Mouse (Mus musculus) heart, adult 18-20 months (tissue): ENCODE data around the gene Tspan31. TPM values are rescaled to one million over a fixed set of nuclear protein-coding genes. Genes with fewer than 3 reads are reported as not detected.

ENCODE experiments used
- DNase-seq, 2 experiments: peaks; one replicate each; pipeline ENCODE4 v3.0.0; 2021 to 2022; ENCODE audit warnings: mixed read lengths in 1 of 2
- long read RNA-seq, 2 experiments: library from polyadenylated mRNA; stranded (forward); transcript quantifications; one replicate each; pipeline ENCODE4 v2.0.0; 2021
- total RNA-seq, 2 experiments: library from RNA; stranded (reverse); gene quantifications; 2 replicates each; pipeline ENCODE4 v1.2.3; 2021

Gene Tspan31
- total RNA-seq = 10 to 100 TPM; 44.7 to 47.4 TPM
- long read RNA-seq, experiment 1, transcript Tspan31-201 (6 exons, 1,556 nt) = major isoform, 51 of 56 reads
- long read RNA-seq, experiment 1, partial matches to known transcripts = 1 of 56 reads
- long read RNA-seq, experiment 1, other reads (novel, unspliced or antisense) = 4 of 56 reads
- long read RNA-seq, experiment 2, transcript Tspan31-201 (6 exons, 1,556 nt) = major isoform, 27 of 29 reads
- long read RNA-seq, experiment 2, partial matches to known transcripts = 0 of 29 reads
- long read RNA-seq, experiment 2, other reads (novel, unspliced or antisense) = 2 of 29 reads

DNA sequence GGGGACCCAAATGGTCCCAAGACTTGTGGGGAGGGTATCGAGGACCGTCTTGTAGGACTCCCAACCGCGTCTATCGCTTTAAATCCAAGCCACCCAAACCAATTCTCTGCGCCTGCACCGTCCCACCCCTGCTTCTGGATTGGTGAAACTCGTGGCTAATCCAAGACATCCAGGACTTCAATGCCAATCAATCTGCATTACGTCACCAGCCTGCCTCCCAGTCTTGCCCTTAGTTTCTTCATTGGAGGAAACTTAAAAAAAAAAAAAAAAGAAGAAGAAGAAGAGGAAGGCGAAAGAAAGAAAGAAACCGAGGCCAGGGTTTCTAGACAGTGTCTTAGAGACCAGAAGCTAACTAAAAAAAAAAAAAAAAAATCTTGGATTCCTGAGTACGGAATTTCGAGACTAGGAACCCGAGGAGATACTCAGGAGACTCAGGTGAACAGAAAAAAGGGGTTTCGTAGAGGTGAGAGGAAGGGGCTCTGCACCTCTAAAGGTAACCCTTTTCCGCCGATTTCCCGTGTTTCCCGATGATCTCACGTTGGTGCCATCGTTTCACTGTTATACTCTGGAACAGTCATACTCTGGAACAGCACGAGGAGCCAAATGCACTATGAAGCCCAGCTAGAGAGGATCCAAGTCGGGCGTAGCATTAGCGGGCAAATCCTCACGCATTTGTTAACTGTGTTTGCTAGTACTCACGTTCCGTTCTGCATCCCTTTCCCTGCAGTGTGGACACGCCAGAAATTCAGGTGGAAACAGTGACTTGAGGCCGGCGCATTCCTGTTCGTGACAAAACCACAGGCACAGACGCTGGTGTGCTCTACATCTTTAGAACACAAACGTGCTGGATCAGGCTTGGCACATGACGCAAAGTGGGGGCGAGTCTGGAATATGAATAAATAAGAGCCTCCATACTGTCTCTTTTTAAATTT, at the start of gene Tspan31:
TSS of gene Tspan31 (minus strand) at position 75 of the 932 bp plus-strand sequence.
- DNase-seq = peak; percentile 94 to 97

DNA sequence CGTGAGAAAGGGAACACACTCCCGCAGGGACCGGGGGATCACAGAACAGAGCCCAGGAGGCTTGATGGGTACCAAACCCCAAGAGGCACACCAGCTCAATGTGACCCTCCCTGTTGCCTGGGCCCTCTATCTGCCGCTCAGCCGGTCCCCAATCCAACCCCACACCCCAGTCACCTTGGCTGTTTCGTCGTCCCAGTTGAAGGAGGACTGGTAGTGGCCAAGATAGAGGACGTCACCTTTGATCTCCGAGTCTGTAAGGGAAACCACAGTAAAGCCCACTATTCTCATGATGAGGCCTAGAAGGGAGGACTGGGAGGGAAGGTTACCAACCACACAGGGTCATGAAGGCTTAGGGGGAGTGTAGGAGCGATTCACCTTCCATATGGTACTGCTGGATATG, 49.2 kb upstream of the Tspan31 start:
- DNase-seq = no peak

DNA sequence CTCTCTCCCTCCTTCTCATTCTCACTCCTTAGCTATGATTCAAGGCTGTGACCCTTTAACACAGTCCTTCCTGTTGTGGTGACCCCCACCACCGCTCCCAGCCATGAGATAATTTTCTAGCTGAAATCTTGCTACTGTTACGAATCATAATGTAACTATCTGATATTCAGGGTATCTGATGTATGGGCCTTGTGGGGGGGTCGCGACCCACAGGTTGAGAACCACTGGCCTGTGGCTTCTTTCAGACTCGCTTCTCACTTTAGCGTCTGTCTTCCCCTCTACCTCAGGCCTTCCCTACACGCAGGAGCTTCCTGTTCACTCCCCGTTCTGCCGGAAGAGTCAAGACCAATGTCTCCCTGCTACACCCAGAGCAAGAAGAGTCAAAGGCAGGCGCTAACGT, 48.4 kb upstream of the Tspan31 start:
- no peak for DNase-seq

DNA sequence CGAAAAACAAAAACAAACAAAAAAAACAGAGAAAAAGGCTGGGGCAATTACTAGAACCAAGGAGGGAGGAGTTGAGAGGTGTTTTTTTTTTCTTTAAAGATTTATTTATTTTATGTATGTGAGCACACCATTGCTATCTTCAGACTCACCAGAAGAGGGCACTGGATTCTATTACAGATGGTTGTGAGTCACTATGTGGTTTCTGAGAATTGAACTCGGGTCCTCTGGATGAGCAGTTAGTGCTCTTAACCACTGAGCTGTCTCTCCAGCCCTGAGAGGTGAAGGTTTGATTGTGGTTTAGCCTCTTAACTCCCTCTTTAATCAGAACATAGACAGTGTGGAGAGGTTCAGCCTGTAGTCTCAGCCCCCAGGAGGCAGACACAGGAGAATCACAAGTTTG, 45.0 kb upstream of the Tspan31 start:
- DNase-seq = no peak

DNA sequence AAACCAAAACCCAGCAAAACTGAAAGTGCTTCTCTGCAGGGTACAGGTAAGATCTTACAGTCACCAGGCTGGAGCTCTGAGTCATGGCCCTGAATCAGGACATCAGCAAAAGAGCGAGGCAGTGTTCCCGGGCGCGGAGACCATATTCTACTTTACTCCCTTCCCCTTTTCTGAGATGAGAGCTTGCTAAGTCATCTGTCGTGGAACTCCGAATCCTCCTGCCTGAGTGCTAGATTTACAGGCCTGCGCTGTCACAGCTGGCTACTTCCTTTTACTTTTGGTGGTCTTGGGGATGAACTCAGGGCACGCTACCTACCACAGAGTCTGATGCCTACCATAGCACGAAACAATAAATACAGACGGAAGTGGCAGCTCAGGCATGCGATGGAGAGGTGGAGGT, 44.3 kb upstream of the Tspan31 start:
- no peak for DNase-seq

DNA sequence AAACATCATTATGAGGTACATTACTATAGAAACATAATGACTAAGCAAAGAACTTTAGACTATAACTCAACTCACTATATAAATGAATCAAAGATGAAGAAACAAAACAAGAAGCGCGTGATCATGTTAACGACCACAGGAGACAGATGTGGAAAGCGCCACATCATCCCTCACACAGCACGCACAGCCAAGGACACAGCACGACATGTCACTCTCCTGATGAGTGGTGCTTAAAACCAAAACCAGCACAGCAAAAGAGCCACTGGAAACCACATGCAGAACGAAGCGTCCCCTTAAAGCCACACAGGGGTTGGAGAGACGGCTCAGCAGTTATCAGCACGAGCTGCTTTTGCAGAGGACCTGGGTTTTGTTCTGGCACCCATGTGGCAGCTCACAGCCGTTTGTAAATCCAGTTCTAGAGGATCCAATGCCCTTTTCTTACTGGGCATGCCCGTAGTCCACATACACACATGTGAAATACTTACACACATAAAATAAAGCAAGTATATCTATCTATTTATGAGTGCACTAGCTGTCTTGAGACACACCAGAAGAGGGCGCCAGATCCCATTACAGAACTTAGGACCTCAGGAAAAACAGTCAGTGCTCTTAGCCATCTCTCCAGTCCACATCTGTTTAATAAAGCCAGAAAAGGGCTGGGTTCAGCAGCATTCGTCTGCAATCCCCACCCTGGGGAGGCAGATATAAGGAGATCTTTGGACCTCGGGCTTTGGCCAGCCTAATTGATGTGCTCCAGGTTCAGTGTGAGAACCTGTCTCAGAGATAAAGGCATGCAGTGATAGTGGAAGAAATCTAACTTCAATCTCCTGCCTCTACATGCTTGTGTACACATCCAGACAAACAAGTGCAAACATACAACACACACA, 41.2 kb upstream of the Tspan31 start:
- DNase-seq = no peak

DNA sequence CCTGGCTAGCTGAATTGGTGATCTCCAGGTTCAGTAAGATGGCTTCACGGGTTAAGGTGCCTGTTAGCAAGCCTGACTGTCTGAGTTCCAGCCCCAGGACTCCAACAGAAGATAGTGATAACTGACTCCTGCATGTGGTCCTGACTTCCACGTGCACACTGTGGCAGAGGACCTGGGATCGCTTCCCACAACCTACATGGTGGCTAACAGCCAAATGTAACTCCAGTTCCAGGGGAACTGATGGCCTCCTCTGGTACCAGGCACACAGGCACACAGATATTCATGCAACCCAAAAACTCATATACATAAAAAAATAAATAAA, 38.2 kb upstream of the Tspan31 start:
- no peak for DNase-seq

DNA sequence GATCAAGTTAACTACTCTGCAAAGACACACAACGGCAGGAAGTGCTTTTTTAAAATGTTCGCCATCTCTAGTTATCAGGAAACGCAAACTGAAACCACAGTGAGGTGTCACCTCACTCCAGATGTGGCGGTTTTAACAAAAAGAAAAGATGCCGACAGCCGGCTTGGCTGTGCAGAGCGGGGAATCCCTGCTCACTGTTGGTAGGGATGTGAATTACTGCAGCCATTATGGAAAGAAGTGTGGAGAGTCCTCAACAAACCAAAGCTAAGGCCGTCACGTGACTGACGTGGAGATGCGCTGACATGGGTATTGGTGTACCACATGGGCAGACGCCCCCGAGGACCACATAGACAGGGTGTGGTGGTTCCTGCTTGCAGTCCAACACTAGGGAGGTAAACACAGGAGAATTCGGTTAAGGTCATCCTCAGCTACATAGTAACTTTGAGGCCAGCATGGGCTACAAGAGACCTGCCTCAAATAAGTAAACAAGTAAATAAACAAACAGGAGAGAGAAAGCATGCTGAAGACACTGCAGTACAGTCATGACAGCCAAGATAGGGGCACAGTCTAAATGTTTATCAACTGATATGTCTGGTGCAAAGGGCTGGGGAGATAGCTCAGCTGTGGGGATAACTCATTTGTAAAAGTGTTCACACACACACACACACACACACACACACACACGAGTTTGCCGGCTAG, 37.6 kb upstream of the Tspan31 start:
- DNase-seq = no peak

DNA sequence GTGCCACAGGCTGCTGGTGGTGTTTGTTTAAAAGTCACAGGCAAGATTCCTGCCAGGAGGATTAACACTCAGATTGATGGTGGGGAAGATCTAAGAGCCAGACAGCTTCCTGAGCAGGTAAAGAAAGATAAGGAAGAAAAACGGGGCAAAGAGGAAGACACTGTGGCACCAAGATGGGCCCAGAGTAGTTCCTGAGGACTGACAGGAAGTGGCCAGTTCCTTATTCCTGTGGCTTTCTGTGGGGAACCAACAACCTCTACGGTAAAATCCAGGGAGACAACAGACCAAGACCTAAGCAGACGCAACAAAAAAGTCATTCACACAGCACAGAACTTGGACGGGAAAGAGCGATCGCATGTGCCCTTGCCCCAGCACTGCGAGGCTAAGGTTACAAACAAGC, 33.6 kb upstream of the Tspan31 start:
- no peak for DNase-seq

DNA sequence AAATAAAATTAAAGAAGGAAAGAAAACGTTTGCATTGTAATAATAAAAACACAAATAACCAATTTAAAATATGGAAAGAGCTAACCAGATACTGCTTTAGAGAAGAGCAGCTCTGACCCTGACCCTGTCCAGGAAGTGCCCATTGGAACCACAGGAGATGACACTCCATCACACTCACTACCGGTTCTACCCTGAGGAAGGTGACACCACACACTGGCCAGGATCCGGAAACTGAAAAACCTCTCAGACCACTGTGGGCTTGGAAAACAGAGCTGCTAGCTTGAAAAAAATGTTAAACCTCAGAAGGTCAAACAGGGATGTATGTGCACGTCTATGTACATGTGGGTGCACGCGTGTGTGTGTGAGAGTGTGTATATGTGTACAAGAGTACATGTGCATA, 31.1 kb upstream of the Tspan31 start:
- no peak for DNase-seq

DNA sequence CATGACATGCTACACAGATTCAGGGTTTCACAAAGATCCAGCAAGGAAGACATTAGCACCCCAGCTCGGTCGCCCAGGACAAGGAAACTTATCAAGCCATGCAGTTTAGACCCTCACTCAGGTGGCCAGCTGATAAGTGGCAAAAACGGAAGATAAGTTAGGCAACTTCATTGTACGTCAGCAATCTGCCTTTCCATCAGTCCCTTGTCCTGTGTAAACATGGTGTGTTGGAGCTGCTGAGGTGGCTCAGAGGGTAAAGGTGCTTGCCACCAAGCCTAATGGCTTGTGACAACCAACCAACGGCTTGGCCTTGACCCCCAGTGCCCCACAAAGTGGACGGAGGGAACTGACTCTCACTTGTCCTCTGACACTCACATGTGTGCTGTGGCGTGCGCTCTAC, 30.4 kb upstream of the Tspan31 start:
- DNase-seq = no peak

DNA sequence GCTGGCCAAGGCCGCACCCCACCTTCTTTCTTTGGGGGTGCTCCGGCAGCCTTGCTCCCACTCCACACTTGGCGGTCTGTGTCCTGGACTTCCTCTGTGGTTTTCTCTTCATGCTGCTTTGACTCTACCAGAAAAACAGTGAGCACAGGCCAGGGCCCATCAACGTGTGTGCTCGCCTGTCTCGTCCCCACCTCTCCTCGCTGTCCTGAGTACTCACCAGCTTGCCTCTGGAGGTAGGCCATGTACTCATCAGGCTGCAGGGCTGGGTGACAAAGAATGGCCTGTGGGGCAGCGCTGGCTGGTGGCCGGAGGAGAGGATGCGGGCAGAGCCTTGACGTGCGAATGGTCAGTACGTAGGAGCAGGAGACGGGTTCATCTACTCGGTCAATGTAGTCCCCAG, 29.8 kb upstream of the Tspan31 start:
- no peak for DNase-seq

DNA sequence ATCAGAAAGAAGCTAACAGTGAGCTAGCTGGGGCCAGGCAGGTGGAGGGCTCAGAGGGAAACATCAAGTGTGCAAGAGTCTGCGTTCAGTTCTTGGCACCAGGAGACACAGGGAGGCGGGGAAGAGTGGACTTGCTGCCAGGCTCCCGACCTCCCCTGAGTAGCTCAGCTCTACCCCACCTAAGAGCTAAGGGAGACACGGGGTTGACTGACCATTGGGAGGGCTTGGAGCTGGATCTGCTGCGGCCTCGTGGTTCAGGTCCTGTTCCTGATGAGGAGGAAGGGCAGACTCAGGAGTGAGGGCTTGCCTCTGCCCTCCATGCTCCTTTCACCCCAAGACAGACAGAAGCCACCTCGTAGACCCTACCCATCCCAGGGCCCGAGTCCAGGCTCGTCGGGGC, 29.1 kb upstream of the Tspan31 start:
- no peak for DNase-seq

DNA sequence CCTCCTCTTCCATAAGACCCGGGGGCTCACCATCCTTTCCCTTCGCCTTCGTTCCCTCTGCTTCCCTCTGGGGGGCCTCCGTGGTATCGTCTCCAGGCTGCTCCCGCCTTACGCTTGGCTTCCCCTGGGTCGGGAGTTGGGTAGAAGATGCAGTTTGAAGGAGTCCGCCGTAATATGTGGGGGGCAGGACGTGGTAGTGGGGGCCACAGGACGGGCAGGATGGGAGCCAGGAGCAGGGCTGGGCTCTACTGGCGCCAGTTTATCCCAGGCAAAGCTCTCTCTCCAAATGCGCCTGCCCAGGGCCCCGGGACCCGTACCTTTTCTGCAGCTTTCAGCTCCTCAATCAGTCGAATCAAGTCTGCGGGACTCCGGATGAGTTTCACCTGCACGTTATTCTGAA, 28.4 kb upstream of the Tspan31 start:
- DNase-seq = no peak

DNA sequence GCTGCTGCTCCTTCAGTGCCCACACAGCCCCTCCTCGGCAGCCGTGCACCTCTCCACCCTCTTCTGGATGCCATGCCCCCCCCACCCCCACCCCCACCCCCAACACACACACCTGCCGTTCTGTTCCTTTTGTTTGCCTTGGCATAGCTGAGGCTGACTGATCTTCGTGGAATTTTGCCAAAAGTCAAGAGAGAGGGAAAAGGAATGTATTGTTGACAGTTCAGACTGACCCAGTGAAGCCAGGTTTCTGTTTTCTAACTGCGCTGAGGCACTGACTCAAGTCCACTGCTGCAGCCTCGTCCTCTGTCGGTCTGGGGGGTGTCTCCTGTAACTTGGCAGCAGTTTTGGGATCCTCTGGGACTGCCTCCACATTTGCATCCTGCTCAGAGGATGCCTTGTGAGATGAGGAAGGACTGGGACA, 24.3 kb upstream of the Tspan31 start:
- no peak for DNase-seq

DNA sequence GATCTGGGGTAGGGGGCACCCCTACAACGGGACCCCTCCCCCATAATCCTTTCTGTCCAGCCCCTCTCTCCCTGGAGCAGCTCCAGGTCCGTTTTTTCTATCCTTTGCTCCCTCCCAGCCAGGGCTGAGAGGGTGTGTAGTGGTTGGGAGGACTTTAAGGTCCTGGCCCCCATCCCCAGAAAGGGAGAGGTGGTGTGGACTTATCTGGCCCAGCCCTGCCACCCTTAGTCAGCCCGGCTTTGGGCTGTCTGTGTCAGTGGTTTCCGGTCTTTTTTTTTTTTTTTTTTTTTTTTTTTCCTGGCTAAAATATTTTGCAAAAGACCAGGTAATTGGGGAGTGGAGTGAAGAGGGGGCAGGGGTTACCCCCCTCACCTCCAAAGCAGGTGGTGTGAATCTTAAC, 22.7 kb upstream of the Tspan31 start:
- DNase-seq = no peak

DNA sequence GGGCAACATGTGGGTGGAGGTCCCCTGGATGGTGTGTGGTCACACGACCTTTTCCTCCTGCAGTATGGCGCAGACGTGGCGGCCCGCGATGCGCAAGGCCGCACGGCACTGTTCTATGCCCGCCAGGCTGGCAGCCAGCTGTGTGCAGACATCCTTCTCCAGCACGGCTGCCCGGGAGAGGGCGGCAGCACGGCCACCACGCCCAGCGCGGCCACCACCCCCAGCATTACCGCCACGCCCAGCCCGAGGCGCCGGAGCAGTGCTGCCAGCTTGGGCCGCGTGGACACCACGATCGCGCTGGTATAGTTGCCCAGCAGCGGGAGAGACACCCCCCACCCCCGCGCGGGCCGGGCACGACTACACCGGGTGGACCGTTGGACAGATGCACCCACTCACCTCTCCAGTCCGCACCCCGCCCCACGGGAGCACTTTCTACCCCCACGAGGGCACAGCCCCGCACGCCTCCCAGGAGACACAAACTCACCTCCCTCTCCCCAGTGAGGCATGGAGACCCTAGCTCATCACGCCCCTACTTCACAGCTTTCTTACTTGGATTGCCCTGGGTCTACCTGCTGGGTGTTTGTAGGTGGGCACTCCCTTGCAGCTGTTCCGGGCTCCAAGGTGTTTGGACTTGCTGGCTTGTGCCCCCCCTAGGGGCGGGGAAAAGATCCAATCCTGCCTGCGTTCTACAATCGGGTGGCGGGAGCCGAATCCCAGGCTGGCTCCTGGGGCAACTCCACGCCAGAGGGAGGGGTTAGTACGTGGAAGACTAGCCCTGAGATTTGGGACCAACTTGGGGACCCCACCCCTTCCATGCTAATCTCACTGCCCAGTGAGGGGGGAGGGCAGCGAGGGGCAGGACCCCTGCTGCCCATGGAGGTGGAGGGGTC, 21.7 kb upstream of the Tspan31 start:
- DNase-seq = peak in 1 of 2 experiments; percentile 24

DNA sequence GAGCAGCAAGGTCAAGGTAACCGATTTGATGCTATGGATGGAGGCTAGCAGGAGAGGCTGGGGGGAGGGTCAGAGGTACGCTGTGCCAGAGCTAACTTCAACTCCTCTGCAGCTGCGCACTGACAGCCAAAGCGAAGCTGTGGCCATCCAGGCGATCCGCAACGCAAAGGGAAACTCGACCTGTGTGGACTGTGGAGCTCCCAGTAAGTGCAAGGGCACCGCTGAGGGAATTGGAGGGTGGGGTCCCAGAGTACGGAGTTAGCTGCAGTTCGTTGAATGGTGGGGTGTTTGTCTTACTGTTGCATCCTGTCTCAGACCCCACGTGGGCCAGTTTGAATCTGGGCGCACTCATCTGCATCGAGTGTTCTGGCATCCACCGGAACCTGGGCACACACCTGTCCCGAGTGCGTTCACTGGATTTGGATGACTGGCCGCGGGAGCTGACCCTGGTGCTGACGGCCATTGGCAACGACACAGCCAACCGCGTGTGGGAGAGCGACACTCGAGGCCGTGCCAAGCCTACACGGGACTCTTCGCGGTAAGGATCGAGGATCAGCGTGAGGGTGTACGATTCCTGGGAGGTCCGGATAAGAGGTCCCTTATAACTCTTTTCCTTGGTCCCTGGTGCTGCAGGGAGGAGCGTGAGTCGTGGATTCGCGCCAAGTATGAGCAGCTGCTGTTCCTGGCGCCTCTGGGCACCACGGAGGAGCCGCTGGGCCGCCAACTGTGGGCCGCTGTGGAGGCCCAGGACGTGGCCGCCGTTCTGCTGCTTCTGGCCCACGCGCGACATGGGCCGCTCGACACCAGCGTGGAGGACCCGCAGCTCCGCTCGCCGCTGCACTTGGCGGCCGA, 20.7 kb upstream of the Tspan31 start:
- DNase-seq = peak; percentile 39 to 68

DNA sequence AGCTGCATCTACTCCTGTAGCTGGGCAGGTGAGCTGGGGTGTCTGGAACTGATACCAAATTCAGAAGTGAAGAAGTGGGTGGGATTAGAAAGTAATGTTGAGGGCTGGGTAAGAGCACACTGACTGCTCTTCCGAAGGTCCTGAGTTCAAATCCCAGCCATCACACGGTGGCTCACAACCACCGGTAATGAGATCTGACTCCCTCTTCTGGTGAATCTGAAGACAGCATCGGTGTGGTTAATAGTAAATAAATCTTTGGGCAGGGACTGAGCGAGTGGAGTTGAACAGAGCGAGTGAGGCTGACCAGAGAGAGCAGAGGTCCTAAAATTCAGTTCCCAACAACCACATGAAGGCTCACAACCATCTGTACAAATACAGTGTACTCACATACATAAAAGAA, 15.6 kb upstream of the Tspan31 start:
- no peak for DNase-seq

DNA sequence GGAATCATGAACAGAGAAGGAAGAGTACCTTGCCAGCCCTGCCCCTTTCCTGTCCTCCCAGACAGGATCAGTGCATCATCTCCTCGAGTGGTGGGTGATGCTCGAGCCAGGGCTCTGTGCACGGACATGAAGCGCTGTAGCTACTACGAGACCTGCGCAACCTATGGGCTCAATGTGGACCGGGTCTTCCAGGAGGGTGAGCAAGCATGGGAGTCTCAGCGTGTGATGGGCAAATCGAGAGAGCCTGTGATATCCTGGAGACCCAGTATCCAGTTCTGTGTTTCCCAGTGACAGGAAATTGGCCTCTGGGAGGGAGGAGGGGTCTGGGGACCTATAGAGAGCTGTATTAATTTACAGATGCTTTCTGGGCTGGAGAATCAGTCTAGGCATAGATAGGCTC, 15.0 kb upstream of the Tspan31 start:
- DNase-seq = no peak
